Mouse (Mus musculus) urinary bladder, postnatal 25 days (tissue): Measurements from ENCODE around the gene Palmd.

Experiments
- DNase-seq: peaks from one replicate; pipeline ENCODE4 v3.0.0; 2022; ENCODE audit warnings: low spot score

Gene Palmd

DNA sequence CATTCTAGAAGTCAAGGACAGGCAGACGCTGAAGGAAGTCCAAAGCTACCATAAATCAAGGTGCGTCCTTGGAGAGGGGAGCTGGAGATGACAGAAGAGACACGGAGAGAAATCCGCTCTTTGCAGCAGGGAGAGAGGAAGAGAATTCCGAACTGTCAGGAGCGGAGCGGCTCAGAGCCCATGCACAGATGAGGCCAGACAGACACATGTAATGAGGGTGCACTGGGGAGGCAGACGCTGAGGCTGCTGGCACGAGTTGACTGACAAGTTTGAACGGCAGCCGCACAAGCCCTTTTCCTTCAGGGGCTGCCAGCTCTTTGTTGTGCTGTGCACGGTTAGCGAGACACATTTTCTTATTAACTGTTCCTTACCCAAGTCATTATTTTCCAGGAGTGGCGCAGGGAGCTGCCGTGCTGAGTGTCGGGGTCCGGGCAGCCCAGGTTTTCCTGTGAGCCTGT is at the start of gene Palmd:
Gene Palmd, minus strand, starts transcription at position 448 of the 458 bp plus-strand sequence.
- no peak for DNase-seq

DNA sequence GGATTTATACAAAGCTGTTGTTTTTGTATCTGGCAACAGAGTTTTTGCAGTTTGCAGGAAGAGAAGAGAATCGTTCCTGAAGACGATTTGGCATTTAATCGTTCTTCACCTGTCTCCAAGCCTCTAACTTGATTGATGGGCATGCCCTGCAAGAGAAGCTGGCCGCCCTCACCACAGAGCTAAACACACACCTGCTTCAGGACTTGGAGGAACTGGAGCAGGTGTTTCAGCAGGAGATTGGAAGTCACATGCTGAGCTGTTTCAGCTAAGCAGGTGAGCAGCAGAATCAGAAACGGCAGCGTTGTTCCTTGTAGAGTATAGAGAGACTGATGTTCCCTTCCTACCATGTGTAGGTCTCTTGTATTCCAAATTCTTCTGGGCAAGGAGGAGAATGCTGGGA is 41.4 kb upstream of the Palmd start:
- no peak for DNase-seq

DNA sequence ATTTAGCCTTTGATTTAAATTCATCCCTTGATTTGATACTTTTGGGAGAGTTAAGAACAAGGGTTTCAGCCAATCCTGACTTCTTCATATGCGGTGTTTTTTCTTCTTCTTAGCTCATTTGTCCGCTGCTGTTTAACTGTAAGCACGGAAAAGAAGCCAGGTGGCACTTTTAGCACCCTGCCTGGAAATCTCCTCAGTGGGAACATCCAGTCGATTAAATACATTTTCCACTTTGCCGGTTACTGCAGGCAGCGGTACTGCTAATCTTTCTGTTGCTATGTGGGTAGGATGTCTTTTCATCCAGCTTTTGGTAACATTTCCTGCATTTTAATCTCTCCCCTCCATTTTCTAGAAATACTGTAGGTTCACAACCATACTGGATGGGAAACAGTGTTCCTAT is 38.6 kb upstream of the Palmd start:
- no peak for DNase-seq

DNA sequence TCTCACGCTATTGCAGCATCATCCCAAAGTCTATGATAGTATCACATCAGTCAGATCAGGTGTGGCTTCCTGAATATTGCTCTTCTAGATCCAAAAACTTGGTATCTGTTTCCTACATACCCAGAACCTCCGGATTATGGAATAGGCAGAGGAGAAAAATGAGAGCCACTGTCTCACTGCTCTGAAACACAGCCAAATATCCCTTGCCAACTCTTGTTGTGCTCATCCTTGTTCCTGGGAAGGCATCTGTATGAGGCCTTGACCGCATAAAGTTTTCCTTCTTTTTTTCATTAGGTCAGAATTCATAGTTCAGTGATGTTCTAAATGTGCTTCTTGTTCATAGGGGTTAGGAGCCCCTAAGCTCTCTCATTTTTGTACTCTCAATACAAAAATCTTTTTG is 37.8 kb upstream of the Palmd start:
- DNase-seq = no peak

DNA sequence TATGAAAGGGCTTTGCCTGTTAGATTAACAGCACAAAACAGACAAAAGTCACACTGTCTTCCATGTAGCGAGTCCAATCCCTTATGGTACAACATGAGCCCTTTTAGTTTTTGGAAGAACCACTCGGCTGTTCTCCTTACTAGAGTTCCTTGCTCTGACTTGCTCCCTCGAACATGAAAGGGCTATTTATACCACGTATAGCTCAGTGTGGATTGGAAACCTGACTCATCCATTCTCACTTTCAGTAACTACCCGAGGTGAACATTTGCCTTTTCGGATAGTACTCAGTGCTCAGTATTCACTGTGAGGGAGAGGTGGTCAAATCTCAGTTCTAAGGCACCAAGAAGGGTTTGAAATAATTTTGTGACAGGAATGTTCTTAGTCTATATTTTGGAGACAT is 34.6 kb upstream of the Palmd start:
- DNase-seq = no peak

DNA sequence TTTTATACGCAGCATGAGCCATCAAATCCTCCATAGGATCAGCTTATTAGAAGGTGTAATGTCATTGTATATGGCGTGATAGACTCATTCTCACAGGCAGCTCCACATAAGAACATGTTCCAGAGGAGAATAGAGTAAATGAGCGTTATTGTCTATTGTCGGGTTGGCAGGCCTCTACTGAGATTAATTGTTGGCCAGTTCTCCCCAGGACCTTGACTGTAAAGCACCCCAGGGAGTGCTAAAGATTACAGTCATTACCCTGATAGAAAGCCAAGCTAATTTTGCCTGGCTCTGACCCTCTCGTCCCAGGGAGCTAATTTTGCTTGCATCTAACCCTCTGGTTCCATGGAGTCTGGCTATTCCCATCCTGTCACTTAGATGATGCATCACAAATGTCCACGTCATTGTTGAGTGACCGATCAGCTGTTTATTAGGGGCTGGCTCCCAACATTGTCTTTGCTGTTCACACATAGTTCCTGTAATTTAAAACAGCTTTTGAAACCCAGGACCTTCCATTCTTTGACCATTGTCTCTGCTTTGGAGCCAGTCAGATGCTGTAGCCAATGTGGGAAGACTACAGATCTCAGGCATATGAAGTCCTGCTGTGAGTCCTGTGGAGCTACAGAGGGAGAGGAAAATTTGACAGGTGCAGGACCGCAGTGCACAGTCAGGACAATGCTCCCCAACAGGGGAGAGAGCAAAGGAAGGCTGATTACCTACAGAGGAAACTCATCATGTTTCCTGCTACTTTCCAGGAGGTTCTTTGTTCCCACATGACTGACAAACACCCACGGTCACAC is 33.1 kb upstream of the Palmd start:
- DNase-seq = no peak

DNA sequence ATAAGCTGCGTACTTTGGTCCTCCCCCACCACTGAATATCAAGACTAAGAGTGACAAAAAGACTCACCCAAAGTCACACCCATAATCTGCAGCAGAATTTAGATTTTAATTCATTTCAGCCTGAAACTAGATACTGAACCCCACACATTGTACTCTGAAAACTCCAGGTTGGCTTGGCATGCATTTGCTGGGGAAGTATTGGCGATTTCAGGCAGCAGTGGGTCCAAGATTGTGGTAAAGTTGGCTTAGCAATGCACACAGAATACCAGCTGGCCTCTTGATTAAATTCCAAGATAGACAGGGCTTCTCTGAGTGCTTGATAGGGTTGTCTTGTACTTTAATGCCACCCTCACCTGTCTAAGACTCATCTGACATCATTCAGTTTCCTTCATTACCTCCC is 24.2 kb upstream of the Palmd start:
- DNase-seq = no peak

DNA sequence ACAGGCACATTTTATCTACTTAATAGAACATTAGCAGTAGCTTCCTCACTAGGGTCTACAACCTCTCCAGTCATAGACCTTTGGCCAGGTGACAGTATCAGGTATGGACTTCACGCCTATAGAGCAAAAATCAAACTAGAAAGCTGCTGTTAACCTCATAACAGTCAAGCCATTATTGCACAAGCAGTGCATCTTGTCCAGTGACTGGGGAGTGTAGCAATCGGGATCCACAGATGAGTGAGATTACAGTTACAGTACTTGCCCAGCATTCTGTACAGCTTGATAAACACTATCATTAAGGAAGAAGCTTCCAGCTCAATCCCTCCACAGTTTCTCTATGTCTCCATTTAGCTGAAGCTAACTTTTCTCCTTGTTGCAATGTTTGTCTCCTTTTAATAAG is 22.4 kb upstream of the Palmd start:
- no peak for DNase-seq

DNA sequence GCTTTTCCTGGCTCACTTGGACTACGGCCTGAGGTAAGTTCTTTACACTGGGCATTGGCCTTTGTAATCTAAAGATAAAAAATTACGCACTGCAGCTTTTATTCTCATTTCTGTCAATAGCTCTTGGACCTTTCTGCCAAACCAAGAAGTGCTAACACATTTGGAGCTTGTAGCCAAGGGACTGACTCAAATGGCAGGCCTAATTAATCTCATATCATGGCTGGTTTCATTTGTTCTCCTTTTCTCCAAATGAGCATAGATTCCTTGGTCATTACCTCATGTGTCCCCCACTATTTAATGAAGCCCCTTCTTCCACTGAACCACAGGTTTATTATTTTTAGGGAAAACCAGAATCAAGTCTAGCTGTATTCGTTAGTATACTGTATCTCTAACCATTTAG is 19.4 kb upstream of the Palmd start:
- no peak for DNase-seq

DNA sequence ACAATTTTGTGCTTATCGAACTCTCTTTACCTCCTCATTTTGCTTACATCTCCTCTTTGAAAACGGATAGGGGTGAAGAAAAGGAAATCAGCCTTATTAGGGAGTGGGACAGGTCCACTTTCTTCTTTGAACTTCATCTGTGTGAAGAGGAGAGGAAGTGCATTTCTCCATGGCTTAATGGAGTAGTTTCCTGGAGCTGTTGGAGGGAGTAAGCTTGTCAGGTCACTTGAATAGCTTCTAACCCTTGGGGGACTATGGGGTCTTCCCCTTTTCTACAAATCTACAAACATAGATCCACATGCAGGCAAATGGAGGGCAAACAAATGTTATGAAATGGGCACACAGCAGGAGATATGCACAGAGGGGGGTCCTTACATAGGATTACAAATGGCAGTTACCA is 17.7 kb upstream of the Palmd start:
- no peak for DNase-seq

DNA sequence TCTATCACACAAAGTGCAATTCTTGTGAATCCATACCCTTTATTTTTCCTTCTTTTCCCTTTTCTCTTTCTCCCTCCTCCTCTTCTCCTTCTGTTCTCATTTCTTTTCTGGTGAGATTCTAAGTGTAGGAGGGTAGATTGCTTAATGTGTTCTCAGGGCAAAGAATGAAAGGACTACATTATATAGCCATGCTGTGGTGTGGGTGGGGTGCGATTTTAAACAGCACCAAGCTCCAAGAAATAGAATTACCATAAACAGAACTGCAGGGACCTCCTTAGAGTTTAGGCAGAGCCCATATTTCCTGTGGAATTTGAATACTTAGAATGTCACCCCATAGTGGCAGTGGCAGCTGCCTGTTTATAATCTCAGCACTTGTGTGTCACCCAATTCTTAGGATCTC is 17.0 kb upstream of the Palmd start:
- no peak for DNase-seq

DNA sequence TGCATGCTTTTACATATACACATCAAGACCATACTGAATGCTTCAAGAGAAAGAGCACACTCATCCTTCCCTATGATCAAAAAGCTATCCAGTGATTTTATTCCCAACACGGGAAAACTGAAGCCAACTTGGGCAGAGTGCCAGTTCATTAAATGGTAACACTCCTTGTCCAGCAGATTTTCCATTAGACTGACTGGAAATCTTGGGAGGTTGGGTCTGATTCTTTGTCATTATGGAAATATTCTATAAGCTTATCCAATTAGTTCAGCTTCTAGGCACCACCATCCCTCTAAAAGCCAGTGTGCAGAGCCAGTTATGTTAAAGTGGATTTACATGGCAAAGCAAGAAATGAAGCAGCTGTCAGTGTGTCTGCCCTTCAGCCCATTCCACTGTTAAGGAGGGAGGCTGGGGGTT is 16.3 kb upstream of the Palmd start:
- no peak for DNase-seq

DNA sequence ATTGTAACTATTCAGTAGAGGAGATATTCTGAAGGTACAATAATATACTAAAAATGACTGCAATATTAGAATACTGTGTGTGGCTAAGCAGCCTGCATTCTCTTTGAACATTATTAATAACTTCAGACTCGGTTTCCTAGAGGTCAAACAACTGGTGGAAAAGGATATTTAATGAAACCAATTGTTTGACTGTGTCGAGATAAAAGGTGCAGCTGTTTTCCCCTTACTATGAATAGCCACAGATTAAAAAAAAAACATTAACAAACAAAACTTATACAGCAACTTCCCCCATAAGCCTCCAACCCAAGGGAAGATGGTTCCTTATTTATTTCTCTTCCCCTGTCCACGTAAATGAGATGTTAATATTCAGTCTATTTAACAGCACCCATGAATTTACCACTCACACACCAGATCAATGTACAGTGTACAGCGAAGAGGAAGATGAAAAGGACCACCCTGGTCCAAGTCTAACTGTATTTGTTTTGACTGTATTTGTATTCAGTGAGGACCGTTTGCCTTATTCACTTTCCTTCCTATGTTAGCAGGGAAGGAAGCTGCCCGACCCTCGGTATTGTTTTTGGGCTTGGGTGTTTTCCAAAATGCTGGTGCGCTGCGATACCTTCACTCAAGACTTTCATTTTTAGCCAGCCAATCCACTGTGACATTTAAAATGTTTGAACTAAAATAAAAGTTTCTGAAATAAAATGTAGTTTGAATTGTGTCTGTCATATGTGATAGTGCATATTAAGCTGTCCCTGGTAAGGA is 13.2 kb upstream of the Palmd start:
- no peak for DNase-seq

DNA sequence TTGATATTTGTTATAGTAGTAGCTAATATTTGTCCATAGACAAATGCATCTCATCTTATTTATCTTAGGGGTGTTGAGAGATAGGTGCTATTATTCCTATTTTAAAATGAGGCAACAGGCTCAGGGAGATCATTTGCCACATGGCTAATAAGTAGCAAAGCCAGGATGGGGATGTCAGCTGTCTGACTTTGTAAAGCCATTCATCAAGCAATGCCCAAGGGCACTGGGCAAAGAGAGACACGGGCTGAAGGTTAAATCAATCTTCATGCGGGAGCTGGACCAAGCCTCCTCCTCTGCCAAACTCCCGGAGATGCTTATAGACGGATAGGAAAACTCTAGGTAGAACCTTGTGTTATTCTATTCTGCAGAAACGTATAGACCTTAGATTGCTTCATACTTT is 999 bp upstream of the Palmd start:
- no peak for DNase-seq

DNA sequence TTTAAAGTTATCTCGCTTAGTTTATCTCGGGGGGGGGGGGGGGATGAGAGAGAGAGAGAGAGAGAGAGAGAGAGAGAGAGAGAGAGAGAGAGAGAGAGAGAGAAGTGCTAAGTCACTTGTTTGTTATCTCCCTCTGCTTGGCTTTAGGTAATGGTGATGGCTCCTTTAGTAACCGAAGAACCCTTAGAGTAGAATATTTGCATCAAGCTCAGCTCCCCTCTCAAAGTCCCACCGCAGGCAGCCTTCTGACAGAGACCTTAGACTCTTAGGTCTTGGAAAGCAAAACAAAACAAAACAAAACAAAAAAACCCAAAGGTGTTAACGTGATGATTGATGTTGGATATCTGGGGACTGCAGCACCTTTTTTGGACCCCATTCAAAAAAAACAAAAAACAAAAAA is 216 bp upstream of the Palmd start:
- DNase-seq = no peak

DNA sequence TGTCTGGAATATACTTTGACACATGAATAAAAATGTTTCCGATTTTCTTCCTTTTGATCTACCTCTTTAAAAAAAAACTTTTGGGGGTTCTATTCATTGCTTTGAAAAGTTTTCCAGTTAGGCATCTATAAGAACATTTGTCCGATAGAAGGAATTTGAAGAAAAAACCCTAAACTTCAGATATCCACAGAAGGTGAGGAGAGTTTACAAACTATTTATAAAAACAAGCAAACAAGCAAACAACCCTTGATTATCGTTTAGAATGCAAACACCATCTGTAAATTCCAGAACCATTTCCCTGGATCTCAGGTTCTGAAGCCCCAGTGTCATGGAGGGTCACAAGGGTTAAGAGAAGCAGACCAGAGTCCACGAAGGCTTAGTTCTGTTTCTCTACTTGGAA is 820 bp downstream of the Palmd start, which contains the start of gene 4930455H04Rik:
Gene 4930455H04Rik, plus strand, starts transcription at position 301 of the 400 bp plus-strand sequence.
- no peak for DNase-seq

DNA sequence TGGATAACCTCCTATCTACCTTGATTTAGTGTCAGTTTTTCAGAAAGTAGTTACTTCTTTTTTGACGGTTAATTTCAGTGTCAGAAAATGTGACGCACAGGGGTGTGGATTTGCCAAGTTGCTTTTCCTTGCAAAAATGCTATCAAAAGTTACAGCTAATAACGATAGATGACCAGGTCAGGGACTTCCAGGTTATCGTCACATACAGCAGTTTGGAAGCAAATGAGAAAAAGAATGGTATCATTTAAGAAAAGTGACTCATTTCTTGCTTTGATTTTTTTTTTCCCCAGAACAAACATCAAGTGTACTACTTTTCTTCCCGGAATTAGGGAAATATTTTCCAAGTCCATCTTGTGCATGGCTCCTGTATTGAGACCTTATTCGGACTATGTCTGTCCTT is 1.4 kb downstream of the Palmd start:
- DNase-seq = no peak

DNA sequence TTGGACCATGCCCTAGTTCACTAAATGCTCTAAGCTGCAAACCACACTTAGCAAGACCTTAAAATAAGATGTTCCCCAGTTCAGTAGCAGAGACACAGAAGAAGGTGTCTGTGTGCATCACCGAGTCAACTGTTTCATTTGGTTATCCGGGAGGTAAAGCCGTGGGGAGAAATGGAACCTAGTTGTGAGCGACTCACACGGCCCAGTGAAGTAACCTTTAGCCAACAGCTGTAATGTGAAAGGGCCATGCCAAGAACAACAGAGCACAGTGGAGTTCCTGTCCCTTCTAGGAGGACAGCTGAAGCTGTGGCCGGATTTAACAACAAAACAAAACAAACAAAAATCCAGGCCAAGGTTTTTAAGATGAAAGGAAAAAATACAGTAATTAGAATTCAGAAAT is 2.0 kb downstream of the Palmd start:
- no peak for DNase-seq

DNA sequence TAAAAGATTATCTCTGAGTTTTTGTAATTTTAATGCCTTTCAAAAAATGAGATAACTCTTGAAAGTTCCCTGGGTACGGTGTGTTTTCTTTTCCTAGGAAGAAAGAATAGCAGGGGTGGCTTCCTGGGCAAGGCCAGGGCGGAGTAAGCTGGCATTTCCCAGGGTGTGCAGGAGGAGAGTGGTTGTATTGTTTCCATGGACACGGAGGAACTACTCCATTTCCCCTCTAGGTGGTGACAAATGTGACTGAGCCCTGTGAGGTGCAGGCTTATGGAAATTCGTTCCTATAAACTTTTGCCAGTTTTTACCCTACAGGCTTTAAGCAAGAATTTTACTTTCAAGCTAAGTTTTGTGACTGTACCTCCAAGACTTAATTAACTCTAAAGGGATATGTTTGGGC is 2.6 kb downstream of the Palmd start:
- DNase-seq = no peak

DNA sequence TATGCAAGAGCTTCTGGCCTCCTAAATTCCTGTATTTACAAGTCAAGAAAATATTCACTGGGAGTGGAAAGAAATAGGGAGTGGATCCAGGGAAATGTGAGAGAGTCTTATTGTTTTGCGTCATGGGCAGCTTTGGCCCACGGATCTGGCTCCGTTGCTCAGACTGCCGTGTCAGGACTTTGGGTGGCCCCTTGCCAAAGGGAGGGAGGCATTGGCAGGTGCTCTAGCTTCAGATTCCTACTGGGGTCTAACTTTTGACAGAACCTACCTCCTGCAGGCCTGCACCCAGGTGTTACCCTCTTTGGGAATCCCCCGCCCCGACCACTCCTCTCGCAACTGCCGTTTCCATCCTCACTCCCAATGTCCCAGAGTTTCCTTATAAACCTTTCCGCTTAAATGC is 4.4 kb downstream of the Palmd start:
- no peak for DNase-seq

DNA sequence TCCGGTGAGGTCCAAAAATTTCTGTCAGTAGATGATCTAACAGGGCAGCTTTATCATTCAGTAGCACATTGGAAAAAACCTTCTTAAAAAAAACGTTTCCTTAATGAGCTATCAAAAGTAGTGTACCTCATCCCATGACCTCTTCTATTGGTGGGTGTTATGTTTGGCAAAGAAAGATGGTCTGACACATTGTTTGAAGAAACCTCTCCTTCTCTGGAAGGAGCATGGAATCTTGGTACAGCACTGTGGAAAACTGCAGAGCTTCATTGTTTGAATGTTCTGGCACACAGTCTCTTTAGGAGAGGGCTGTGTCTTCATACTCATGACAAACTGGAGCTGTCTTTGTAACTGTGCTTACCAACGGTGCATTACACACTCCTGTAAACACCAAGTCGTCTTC is 5.6 kb downstream of the Palmd start:
- no peak for DNase-seq

DNA sequence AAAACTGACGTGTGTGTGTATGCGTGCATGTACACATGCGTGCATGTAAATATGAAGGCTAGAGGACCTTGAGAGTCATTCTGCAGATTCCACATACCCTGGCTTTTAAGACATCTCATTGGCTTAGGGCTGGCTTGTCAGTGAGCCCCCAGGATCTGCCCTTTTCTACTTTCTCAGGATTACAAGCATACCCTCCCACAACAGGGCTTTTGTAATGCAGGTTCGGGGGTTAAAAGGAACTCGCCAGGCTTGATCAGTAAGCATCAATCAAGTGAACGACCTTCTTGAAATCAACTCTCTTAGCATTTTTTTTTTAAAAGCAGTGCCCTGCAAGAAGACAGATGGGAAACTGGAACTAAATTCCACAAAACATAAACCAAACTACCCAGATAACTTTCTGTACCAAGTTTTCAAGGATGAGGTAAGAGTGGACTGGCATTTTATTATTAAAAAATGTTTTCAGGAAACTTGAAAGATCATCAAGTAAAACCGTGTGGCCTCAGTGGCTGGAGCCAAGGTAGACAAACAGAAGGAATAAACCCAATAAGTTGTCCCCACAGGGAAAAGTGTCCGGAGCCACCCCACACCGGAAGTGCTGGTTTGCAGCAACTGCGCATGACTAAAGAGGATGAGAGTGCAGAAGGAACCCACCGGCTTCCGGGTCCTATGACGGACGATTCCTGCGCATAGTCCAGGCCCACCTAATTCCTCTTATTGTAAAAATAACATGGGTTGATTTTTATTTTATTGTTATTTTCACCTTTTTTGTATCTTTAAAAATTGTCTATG is 7.2 kb downstream of the Palmd start:
- no peak for DNase-seq

DNA sequence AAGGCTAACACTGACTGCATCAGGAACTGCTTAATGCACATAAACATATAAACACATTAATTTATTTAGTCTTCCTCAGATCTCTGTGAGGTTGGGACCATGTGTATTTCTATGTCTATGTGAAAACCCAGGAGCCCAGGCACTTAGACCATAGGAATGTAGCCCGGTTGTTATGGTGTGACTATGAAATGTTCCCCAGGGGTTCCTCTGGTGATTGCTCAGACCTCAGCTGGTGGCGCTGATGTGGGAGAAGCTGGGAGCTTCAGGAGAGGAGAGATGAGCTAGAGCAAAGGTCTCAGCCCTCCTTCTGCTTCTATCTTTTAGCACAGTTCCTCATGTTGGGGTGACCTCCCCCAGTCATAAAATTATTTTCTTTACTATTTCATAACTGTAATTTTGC is 8.4 kb downstream of the Palmd start:
- DNase-seq = no peak
